Mouse (Mus musculus): Measurements from ENCODE around the gene Xpo1. TPM values are rescaled to one million over a fixed set of nuclear protein-coding genes. Genes with fewer than 3 reads are reported as not detected.

Xpo1 gene
- polyA plus RNA-seq (2015; fragmentation: Nextera tagmentation; extraction: Ambion mirVana), result 72.6 and 85.0 TPM in 2 replicates

DNA sequence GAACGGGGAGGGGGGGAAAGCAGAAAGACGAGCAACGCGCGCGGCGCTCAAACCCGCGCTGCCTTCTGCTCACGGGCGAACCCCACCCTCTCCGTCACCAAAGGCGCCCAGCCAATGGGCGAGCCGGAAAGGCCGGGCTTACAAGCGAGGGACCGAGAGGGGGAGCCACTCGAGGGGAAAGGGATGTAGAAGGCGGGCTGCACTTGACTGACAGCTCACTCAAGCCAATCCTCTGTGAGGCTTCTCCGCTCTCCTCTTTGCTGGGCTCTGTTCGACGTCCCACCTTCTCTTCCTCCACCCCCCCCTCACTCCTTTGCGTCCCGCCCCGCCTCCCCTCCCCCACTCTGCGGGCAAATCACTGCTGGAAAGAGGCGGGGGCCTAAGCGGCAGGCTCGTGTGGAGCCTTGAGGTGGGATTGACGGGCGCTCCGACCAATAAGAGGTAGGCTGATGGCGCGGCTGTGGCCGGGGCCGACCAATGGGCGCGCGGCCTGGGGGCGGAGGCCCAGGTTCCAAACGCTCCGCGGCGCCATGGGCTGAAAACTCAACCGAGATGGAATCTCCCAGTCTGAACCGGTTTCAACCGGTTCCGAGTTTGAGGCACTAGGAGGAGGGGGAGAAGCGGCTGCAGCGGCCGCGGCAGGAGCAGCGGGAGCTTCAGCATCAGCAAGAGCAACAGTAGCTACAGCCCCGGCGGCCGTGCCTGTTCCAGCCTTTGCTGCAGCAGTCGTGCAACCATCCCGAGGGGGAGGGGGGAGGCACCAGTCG lies at the start of gene Xpo1:
Xpo1 (plus strand) TSS at position 615 of the 767 bp plus-strand sequence.
- Histone ChIP-seq H3K4me2 (replicated peaks) (peak within 1 kb of the TSS; percentile 71), H3K36me3 (0 out of 2 replicates have a peak, but pooled peaks cover 2% of the 10 kb centered on the region), H3K9ac (peak within 1 kb of the TSS; percentile 97), H3K9me3 (no peaks in the 10 kb centered on the region), H3K4me1 (replicated peaks) (peaks cover 6% of the 10 kb centered on the region), H3K4me3 (replicated peaks) (peak within 1 kb of the TSS; percentile 75), H3K27me3 (replicated peaks) (no peaks in the 10 kb centered on the region), H3K27ac (peak within 1 kb of the TSS; percentile 100)
- peak; percentile 97 for ATAC-seq
- under 1% methylated on average over 58 of the region's 60 CpGs for WGBS

DNA sequence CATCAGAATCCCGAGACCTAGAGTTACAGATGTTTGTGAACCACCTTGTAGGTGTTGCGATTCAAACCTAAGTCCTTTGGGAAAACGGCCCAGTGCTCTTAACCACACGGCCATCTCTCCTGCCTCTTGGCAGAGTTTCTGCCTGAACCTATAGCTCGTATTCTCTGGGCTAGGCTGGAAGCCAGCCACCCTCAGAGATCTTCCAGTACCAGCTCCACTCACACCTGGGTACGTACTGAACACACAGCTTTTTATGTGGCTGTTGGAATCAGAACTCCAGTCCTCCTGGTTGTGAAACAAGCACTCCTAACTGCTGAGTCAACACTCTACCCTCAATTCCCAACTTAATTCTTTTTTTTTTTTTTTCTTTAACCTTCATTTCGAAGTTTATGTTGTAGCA lies 46.1 kb upstream of the Xpo1 start:
- 84% methylated on average over 7 of the region's 7 CpGs for WGBS
- Histone ChIP-seq H3K27ac (no peak overlapping the region), H3K27me3 (replicated peaks) (no peaks in the 10 kb centered on the region), H3K4me2 (replicated peaks) (no peak overlapping the region), H3K4me3 (replicated peaks) (no peak overlapping the region), H3K36me3 (no peaks in the 10 kb centered on the region), H3K4me1 (replicated peaks) (no peaks in the 10 kb centered on the region), H3K9me3 (no peaks in the 10 kb centered on the region), H3K9ac (no peak overlapping the region)
- ATAC-seq, result no peak

DNA sequence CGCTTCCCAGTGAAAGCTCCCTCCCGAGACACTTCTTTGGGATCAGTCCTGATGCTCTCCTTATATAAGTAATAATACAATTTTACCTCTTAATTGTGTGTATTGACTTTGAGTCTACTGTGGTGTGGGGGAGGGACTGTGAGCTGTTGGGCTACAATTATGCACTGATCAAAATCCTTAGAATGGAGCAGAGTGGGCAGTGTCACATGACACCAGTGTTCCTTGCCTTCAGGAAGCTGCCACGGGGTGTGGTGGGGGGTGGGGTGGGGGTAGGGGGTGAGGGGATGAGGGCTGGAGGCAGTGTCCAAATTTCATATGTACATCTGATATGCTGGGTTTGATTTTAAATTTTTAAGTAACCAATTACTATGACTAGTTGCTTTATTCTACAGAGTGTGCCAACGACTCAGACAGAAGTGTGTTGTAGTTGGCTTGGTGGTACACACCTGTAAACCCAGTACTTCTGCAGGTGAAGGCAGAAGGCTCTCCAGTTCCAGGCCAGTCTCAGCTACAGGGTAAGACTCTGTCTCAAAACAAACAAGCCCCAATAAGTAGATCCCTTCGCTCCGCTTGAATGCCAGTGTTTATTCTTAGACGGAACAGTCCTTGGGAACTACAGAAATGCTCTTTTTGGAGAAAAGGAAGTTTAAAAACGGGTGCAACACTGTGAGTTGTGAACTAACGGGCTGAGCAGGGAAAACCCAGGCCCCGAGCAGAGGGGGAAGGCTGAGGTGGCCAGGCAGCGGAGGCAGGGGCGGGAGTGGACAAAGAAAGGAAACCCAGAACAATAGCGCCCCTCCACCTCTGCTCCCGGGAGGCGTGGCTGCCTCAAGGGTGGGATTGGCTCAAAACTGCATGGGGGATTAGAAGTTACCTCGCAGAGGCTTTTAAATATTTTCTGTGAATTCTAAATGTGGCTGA lies 45.0 kb upstream of the Xpo1 start:
- Histone ChIP-seq H3K4me2 (replicated peaks) (peak overlapping the region; percentile 66), H3K9me3 (no peaks in the 10 kb centered on the region), H3K27ac (no peak overlapping the region; the same call in 1 of the 2 replicates), H3K27me3 (replicated peaks) (no peaks in the 10 kb centered on the region), H3K4me1 (replicated peaks) (no peaks in the 10 kb centered on the region), H3K9ac (0 out of 2 replicates have a peak overlapping the region, but pooled peaks have one; percentile 18), H3K4me3 (replicated peaks) (peak overlapping the region; percentile 20), H3K36me3 (no peaks in the 10 kb centered on the region)
- ATAC-seq, result peak; percentile 58; the same call in 1 of the 2 replicates
- 17% methylated on average over 16 of the region's 16 CpGs for WGBS

DNA sequence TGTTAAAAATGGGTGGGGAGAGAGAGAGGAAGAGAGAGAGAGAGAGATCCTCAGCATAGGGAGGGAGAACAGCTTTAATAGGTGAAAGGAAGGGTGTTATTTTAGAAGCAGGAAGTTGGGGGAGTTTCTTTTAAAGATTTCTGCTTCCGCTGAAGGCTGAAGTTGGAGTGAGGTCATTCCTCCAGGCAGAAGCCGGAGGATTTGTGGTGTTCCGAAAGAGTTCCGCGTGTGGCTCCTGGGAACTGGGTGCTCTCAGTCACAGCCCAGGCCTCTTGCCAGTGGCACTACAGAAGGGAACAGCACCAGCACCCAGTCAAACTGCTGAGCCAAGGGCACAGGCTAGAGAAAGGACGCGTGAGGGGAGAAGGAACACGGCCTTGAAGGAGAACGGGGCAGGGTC lies 38.4 kb upstream of the Xpo1 start:
- Histone ChIP-seq H3K4me2 (replicated peaks) (no peak overlapping the region), H3K4me3 (replicated peaks) (no peak overlapping the region), H3K27ac (no peak overlapping the region), H3K36me3 (no peaks in the 10 kb centered on the region), H3K27me3 (replicated peaks) (no peaks in the 10 kb centered on the region), H3K9ac (no peak overlapping the region), H3K4me1 (replicated peaks) (no peaks in the 10 kb centered on the region), H3K9me3 (no peaks in the 10 kb centered on the region)
- no peak for ATAC-seq
- WGBS, result 85% methylated on average over 9 of the region's 9 CpGs

DNA sequence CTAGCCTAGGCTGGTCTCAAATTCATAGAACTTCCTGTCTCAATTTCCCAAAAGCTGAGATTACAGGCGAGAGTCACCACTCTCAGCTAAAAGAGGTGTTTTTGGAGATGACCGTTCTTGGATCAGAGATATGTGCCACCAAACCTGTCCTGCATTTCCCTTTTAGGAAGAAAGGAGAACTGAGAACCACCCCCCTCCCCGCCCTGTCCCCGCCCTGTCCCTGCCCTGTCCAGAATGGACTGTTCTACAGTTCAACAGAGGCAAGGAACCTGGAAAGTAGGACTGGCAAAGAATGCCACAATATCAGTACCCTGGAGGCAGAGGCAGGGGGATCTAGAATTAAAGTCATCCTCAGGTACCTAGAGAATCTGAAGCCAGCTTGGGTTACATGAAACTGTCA lies 19.8 kb upstream of the Xpo1 start:
- 82% methylated on average over 4 of the region's 4 CpGs for WGBS

DNA sequence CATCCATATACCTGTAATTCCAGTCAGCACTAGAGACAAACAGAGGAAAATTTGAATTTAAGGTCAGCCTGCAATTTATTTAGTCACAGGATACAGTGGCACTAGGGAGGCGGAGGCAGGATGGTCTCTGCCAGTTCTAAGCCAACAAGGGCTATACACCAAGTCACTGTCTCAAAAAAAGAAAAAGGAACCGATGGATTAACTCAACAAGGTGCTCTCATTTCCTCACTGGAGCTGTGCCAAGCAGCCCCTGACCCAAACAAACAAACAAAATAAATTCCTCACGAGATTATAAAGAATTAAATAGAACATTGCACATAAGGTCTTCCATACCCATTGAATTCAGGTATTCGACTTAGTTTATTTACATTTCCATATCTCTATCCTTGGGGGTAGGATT lies 1.9 kb upstream of the Xpo1 start:
- Histone ChIP-seq H3K9ac (no peak overlapping the region), H3K4me3 (replicated peaks) (no peak overlapping the region), H3K27ac (no peak overlapping the region), H3K4me1 (replicated peaks) (no peaks in the 10 kb centered on the region; the same call in 1 of the 2 replicates), H3K4me2 (replicated peaks) (no peak overlapping the region), H3K27me3 (replicated peaks) (no peaks in the 10 kb centered on the region), H3K36me3 (no peaks in the 10 kb centered on the region), H3K9me3 (no peaks in the 10 kb centered on the region)
- WGBS, result 87% methylated on average over 4 of the region's 4 CpGs
- no peak for ATAC-seq

More for the DNA sequence above, 19.8 kb upstream of the Xpo1 start:
- Histone ChIP-seq H3K9ac (no peak overlapping the region), H3K36me3 (no peaks in the 10 kb centered on the region), H3K4me3 (replicated peaks) (no peak overlapping the region), H3K4me1 (replicated peaks) (no peaks in the 10 kb centered on the region), H3K9me3 (no peaks in the 10 kb centered on the region), H3K27ac (no peak overlapping the region), H3K4me2 (replicated peaks) (no peak overlapping the region), H3K27me3 (replicated peaks) (no peaks in the 10 kb centered on the region)
- no peak for ATAC-seq

DNA sequence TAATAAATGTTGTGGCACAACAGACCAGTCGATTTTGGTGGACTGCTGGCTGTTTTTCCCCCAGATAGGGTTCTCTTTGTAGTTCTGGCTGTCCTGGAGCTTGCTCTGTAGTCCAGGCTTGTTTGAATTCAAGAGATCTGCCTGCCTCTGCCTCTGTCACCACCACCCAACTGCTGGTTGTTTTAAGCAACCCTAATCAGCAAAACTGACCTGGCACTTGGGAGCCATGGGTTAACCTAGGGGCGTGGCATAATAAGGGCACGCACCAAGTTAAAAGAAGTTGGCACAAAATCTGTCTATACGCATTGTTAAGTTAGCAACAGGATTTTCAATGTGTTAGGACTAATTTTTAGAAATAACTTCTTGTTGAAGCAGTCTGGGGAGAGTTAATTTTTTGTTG lies 1.3 kb upstream of the Xpo1 start:
- peak overlapping the region; percentile 75; the same call in 1 of the 2 replicates for H3K4me3 ChIP-seq (replicated peaks)
- WGBS, result 84% methylated on average over 4 of the region's 4 CpGs
- no peaks in the 10 kb centered on the region for H3K9me3 ChIP-seq
- ATAC-seq, result no peak
- no peaks in the 10 kb centered on the region; the same call in 1 of the 2 replicates for H3K4me1 ChIP-seq (replicated peaks)
- H3K36me3 ChIP-seq, result 0 out of 2 replicates have a peak, but pooled peaks cover 2% of the 10 kb centered on the region
- no peaks in the 10 kb centered on the region for H3K27me3 ChIP-seq (replicated peaks)
- peak overlapping the region; percentile 58; the same call in 1 of the 2 replicates for H3K9ac ChIP-seq
- peak overlapping the region; percentile 89 for H3K27ac ChIP-seq
- H3K4me2 ChIP-seq (replicated peaks), result peak overlapping the region; percentile 67

DNA sequence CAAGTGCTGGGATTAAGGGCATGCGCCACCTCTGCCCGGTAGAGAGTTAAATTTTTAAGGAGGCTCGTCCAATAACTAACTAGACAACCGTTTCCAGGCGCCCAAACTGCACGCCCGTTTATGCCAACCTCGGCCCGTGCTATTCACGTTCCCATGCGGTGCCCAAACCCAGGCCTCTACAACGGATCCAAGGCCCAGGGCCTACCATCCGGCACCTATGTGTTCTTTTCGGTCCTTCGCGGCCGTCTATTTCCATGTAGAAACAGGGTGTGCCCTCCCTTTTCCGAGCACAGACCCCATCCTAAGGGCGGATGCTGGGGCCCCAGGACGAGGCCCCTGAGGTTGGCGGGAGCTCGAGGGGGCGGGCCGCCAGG lies 801 bp upstream of the Xpo1 start:
- Histone ChIP-seq H3K9me3 (no peaks in the 10 kb centered on the region), H3K4me1 (replicated peaks) (peaks cover under 1% of the 10 kb centered on the region), H3K27ac (peak overlapping the region; percentile 89), H3K9ac (peak overlapping the region; percentile 58), H3K4me2 (replicated peaks) (peak overlapping the region; percentile 67), H3K36me3 (0 out of 2 replicates have a peak, but pooled peaks cover 2% of the 10 kb centered on the region), H3K27me3 (replicated peaks) (no peaks in the 10 kb centered on the region), H3K4me3 (replicated peaks) (peak overlapping the region; percentile 75)
- 1% methylated on average over 22 of the region's 24 CpGs for WGBS
- ATAC-seq, result no peak

DNA sequence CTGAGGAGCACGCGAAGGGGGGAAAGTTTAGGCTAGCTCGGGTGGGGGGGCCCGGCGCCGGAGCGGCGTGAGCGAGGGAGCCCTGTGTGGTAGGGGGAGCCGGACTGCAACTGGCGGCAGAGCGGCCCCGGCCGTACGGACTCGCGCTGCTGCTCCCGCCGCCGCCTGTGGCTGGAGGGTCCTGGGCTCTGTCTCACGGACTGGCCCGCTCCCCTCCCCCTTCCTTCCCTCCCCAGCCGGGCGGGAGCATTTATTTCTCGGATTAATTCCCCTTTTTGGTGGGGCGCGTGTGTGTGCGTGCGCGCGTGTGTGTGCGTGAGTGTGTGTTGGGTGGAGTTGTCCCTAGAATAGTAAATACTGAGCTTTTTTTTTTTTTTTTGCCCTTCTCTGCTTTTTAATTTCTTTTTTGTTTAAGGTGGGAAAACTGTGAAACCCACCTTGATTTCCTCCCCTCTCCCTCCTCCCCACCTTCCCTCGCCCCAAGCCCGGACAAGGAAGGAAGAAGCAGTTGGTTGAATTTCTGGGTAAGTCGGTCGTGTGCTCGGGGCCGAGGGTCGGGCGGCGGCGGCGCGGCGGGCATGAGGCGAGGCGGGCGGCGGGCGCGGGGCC lies 457 bp downstream of the Xpo1 start:
- peaks cover 6% of the 10 kb centered on the region for H3K4me1 ChIP-seq (replicated peaks)
- H3K4me2 ChIP-seq (replicated peaks), result peak overlapping the region; percentile 71
- H3K36me3 ChIP-seq, result 0 out of 2 replicates have a peak, but pooled peaks cover 2% of the 10 kb centered on the region
- peak overlapping the region; percentile 97 for H3K9ac ChIP-seq
- 1% methylated on average over 49 of the region's 51 CpGs for WGBS
- peak overlapping the region; percentile 75 for H3K4me3 ChIP-seq (replicated peaks)
- H3K27me3 ChIP-seq (replicated peaks), result no peaks in the 10 kb centered on the region
- peak; percentile 39 for ATAC-seq
- no peaks in the 10 kb centered on the region for H3K9me3 ChIP-seq
- H3K27ac ChIP-seq, result peak overlapping the region; percentile 100

DNA sequence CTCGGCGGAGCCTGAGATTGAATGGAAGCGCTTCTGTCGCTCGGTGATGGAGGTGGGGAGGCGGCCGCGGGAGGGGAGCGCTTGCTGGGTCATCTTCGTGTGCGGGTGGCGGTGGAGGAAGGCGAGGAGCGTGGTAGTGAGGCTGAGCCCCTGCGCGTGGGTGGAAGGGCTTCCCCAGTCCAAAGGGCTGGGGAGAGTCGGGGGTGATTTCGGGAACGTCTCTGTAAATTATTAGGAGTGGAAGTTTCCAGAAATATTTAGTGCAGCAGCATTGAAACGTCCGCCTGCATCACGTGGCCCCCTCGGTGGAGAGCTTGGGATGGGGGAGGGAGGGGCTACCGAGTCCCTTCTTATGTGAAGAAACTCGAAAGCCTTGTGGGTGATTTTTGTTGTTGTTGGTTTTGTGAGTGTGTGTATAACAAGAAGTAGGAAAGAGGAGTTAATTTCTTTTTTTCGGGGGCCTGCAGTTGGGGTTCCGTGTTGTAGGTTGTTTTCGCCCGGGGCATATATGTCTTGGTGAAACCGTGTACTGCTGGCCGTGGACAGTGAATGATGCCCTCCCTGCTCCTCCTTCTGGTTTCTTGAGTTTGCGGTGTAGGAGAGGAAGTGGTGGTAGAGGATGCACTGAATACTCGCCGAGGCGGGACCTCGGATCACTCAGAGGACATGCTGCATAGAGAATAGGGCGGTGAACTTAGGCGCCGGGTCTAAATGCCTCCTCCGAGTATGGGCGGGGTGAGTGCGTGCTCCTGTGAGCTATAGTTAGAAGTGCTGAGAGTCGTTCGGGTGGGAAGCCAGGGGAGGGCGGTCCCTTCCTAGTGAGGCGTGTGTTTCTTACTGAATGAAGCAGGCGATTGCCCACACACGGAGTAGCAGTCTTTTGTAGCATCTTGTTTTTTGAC lies 1.2 kb downstream of the Xpo1 start:
- Histone ChIP-seq H3K9me3 (no peaks in the 10 kb centered on the region), H3K4me3 (replicated peaks) (peak overlapping the region; percentile 75), H3K36me3 (0 out of 2 replicates have a peak, but pooled peaks cover 2% of the 10 kb centered on the region), H3K9ac (peak overlapping the region; percentile 97), H3K27ac (peak overlapping the region; percentile 100), H3K4me2 (replicated peaks) (peak overlapping the region; percentile 71), H3K4me1 (replicated peaks) (peaks cover 6% of the 10 kb centered on the region), H3K27me3 (replicated peaks) (no peaks in the 10 kb centered on the region)
- ATAC-seq, result peak; percentile 19
- under 1% methylated on average over 48 of the region's 48 CpGs for WGBS

DNA sequence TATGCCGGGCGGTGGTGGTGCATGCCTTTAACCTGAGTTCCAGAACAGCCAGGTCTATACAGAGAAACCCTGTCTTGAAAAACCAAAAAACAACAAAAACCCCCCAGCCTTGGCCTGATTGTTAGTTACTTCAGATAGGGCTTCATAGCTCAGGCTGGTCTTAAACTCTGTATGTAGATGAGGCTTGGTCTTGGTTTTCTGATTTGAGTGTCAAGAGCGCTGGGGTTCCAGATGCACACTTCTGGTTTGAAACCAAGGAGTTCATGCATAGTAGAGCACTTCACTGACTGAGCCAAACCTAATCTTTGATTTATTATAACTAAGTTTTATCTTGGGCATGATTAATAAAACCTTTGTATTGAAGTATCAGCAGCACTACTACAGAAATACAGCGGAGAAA lies 3.2 kb downstream of the Xpo1 start:
- no peaks in the 10 kb centered on the region for H3K27me3 ChIP-seq (replicated peaks)
- H3K4me3 ChIP-seq (replicated peaks), result no peak overlapping the region
- peaks cover 6% of the 10 kb centered on the region for H3K4me1 ChIP-seq (replicated peaks)
- no peaks in the 10 kb centered on the region for H3K9me3 ChIP-seq
- H3K27ac ChIP-seq, result no peak overlapping the region
- ATAC-seq, result no peak
- 86% methylated on average over 4 of the region's 4 CpGs for WGBS
- H3K9ac ChIP-seq, result no peak overlapping the region
- peak overlapping the region; percentile 30; the same call in 1 of the 2 replicates for H3K4me2 ChIP-seq (replicated peaks)
- 0 out of 2 replicates have a peak, but pooled peaks cover 4% of the 10 kb centered on the region for H3K36me3 ChIP-seq

Measured in intestine, embryonic 15.5 days (tissue).